Comparison of ENCODE assay signal across 8 mouse cellular contexts in the genomic region with DNA sequence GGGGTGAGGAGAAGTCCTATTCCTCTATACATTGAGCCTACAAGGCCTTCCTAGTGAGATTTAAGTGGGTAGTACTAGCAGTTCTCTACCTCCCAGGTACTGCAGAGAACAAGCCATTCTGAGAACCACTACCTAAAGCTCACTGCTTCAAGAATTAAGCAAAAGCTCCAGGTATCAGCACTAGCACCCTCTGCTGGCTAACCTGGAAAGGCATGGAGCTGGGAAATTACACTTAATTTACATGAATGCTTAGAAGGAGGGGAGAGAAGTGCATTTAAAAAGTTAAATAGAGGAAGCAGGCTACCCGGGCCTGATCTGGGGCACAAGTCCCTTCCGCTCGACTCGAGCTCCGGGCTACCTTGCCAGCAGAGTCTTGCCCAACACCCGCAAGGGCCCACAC. TPM values are rescaled to one million over a fixed set of nuclear protein-coding genes. Genes with fewer than 3 reads are reported as not detected.
A peak's percentile ranks its signal among the peaks of the same experiment; 100 is the strongest.
DNase-seq lines count a peak whose midpoint lies in the region; TF ChIP-seq lines count a peak whose summit lies in the region.
"Had no signal": no experiment of that assay in that cellular context is flagged by ENCODE, and none has a peak within 500 bp of the region (broad histone marks: within the 10 kb centered on the region; RNA-seq: fewer than 3 reads in every experiment).

No protein-coding gene starts in this region.

- peak in 2 of 3 experiments; percentile 77 to 89; a peak in 4 of 6 replicates for TF ChIP-seq CTCF in MEL (IDR thresholded peaks at IDR 0.05 in 2 of 3, conservative IDR thresholded peaks at IDR 0.05 in 1 of 3; ENCODE audit: control insufficient read depth in 1 of 3, insufficient read depth in 1 of 3, low read depth in 2 of 3, low read length in 3 of 3, poor library complexity in 1 of 3, severe bottlenecking in 1 of 3)
- peak; percentile 52 for TF ChIP-seq CTCF in cortical plate, adult 2 months (IDR thresholded peaks at IDR 0.05; ENCODE audit: extremely low read depth, insufficient read depth, low read length)

- TF ChIP-seq POLR2A in MEL (IDR thresholded peaks at IDR 0.05; ENCODE audit: control insufficient read depth in 1 of 2, insufficient read depth in 1 of 2, low read depth in 1 of 2, low read length in 2 of 2, poor library complexity in 1 of 2) = no peak
- no peak for TF ChIP-seq POLR2A in cortical plate, adult 2 months (IDR thresholded peaks at IDR 0.05; ENCODE audit: extremely low read depth, insufficient read depth, low read length)

- peaks cover 12 to 48% of the 10 kb centered on the region in 2 experiments for H3K36me3 ChIP-seq in MEL (ENCODE audit: control insufficient read depth in 1 of 2, insufficient read depth in 2 of 2, low read length in 2 of 2)

- DNase-seq in kidney, adult 8-10 months = peak; percentile 5 to 21
- no peak for DNase-seq in kidney, adult 11 months
- DNase-seq in CD4-positive helper T cell, adult 2 months (ENCODE audit: low read depth, low spot score) = peak; percentile 19
- DNase-seq in MEL (ENCODE audit: low read depth, low spot score) = peak; percentile 87
- DNase-seq in lung, postnatal 25 days (ENCODE audit: low spot score) = peak; percentile 13
- DNase-seq in ovary, adult 18-20 months (ENCODE audit: low spot score) = no peak

- H3K79me2 ChIP-seq in MEL (ENCODE audit: control insufficient read depth, insufficient read depth, low read length, poor library complexity) = peaks cover 4% of the 10 kb centered on the region; the same call in 1 of the 2 replicates

- H3K9ac ChIP-seq in MEL (ENCODE audit: control insufficient read depth, low read depth, low read length, poor library complexity, severe bottlenecking) = no peak overlapping the region

- H3K4me3 ChIP-seq in MEL (ENCODE audit: control insufficient read depth in 1 of 2, insufficient read depth in 1 of 2, low read depth in 2 of 2, low read length in 2 of 2) = no peak overlapping the region
- no peak overlapping the region for H3K4me3 ChIP-seq in cortical plate, adult 2 months (ENCODE audit: insufficient read depth, low read length)
- H3K4me3 ChIP-seq: erythroblast, embryonic 14.5 days had no signal

- TF ChIP-seq RAD21 in MEL (IDR thresholded peaks at IDR 0.05; ENCODE audit: low read depth, low read length) = no peak

- H3K9me3 ChIP-seq in MEL (replicated peaks; ENCODE audit: insufficient read depth, low read length) = no peaks in the 10 kb centered on the region

- no peak overlapping the region for H3K27ac ChIP-seq in MEL (ENCODE audit: control insufficient read depth, low read depth, low read length)
- no peak overlapping the region for H3K27ac ChIP-seq in cortical plate, adult 2 months (ENCODE audit: insufficient read depth, low read length)

- no peaks in the 10 kb centered on the region for H3K27me3 ChIP-seq in MEL (ENCODE audit: control insufficient read depth in 1 of 2, insufficient read depth in 2 of 2, low read length in 2 of 2)

- TF ChIP-seq EP300 in MEL (IDR thresholded peaks at IDR 0.05; ENCODE audit: low read depth in 1 of 2, low read length in 2 of 2) = no peak

- H3K4me1 ChIP-seq in MEL (ENCODE audit: control insufficient read depth in 1 of 2, insufficient read depth in 2 of 2, low read length in 2 of 2) = no peaks in the 10 kb centered on the region
- no peaks in the 10 kb centered on the region for H3K4me1 ChIP-seq in cortical plate, adult 2 months (ENCODE audit: control insufficient read depth, insufficient read depth, low read length)

TF ChIP-seq in MEL, 35 proteins besides CTCF, POLR2A, EP300 and RAD21:
- TF ChIP-seq MYC (IDR thresholded peaks at IDR 0.05; ENCODE audit: low read depth, low read length) (no peak), NRF1 (IDR thresholded peaks at IDR 0.05; ENCODE audit: insufficient read depth, low read depth, low read length, poor library complexity, severe bottlenecking) (no peak), ZMIZ1 (IDR thresholded peaks at IDR 0.05; ENCODE audit: low read depth, low read length) (no peak), TCF12 (IDR thresholded peaks at IDR 0.05; ENCODE audit: low read depth, low read length) (no peak), BHLHE40 (IDR thresholded peaks at IDR 0.05; ENCODE audit: borderline replicate concordance, low read depth, low read length) (no peak), POLR2AphosphoS2 (IDR thresholded peaks at IDR 0.05; ENCODE audit: low read length) (no peak), NELFE (IDR thresholded peaks at IDR 0.05; ENCODE audit: low read depth, low read length) (no peak), TAL1 (IDR thresholded peaks at IDR 0.05; ENCODE audit: low read length) (no peak), GABPA (IDR thresholded peaks at IDR 0.05; ENCODE audit: low read depth, low read length) (no peak), ZC3H11A (IDR thresholded peaks at IDR 0.05; ENCODE audit: low read depth, low read length) (no peak), MXI1 (IDR thresholded peaks at IDR 0.05; ENCODE audit: low read depth, low read length) (no peak)

RNA-seq across cellular contexts. Expression of gene Trappc2, which starts 24.2 kb away (rescaled TPM):
- 15.6 and 17.8 TPM in 2 replicates for total RNA-seq in MEL (2012; rRNA removed)
- polyA plus RNA-seq in MEL (2012; ENCODE audit: insufficient read depth in 1 of 2, insufficient read length in 2 of 2, low read depth in 1 of 2, low replicate concordance in 2 of 2, missing spikeins in 1 of 2) = 10 to 100 TPM in 1 of 2 experiments, not detected in 1; 12.5 TPM
- polyA plus RNA-seq in cortical plate, adult 2 months (2012; rRNA removed) = 52.6 and 53.7 TPM in 2 replicates

RNA-seq across cellular contexts. Expression of gene Ofd1, which starts 24.3 kb away (rescaled TPM):
- total RNA-seq in MEL (2012; rRNA removed) = 43.8 and 44.4 TPM in 2 replicates
- polyA plus RNA-seq in MEL (2012; ENCODE audit: insufficient read depth in 1 of 2, insufficient read length in 2 of 2, low read depth in 1 of 2, low replicate concordance in 2 of 2, missing spikeins in 1 of 2) = 10 to 100 TPM; 39.1 to 65.0 TPM
- 4.5 and 5.2 TPM in 2 replicates for polyA plus RNA-seq in cortical plate, adult 2 months (2012; rRNA removed)

Comparison
In these comparisons a context has a peak if more than half of its experiments do, and no peak if none do; other contexts are left out.
1. DNase-seq: peak in kidney, adult 8-10 months (2 of 2), CD4-positive helper T cell, adult 2 months (single experiment), MEL (single experiment) and lung, postnatal 25 days (single experiment); none in kidney, adult 11 months (single experiment) and ovary, adult 18-20 months (single experiment).